Mouse (Mus musculus) frontal cortex, adult (tissue): Measurements from ENCODE around the gene Mesp2.

Experiments used
- ATAC-seq: cut with Nextera tagmentation; 2 replicates; pipeline ENCODE4 v1.9.2; 2017; ENCODE audit warnings: mild to moderate bottlenecking, moderate library complexity, mixed read lengths; ENCODE audit not compliant: low TSS enrichment

Gene Mesp2

GRCm38 (mm10) chr7:79861794-79862193 lies 51.3 kb downstream of the Mesp2 start:
- no peak for ATAC-seq
